Mouse (Mus musculus) left cerebral cortex, adult 2 months (tissue): ENCODE measurements at regions not wholly inside any gene's neighbourhood (a gene's known extent, or its start where the extent isn't known, plus 50 kb on each side); places are given as distances from the start of the nearest gene placed in this dataset.

ENCODE experiments used
- DNase-seq, 2 experiments: peaks; one replicate each; pipeline ENCODE4 v3.0.0; 2021 to 2022; ENCODE audit warnings: low spot score in 2 of 2, mixed read lengths in 1 of 2; ENCODE audit errors: extremely low spot score in 1 of 2
- H3K27ac ChIP-seq: fragments of 200-600 bp; 2 replicates; pipeline ENCODE4 v1.8.1; 2022
- H3K4me3 ChIP-seq: fragments of 200-600 bp; 2 replicates; pipeline ENCODE4 v1.8.1; 2022
- CTCF ChIP-seq: fragments of 200-600 bp; IDR thresholded peaks from 2 replicates; pipeline ENCODE4 v1.8.1; 2022; ENCODE audit warnings: antibody characterized with exemption, mild to moderate bottlenecking, moderate library complexity
- intact Hi-C: fragments of 180-260 bp; cut with DNase I; formaldehyde crosslinking; loops from one replicate; pipeline ENCODE4 v1.15.1; 2025

GRCm38 (mm10) chr7:83032025-83032424 lies 164.9 kb downstream of the Mex3b start:
- DNase-seq: no peak
- no peak overlapping the region for H3K4me3 ChIP-seq
- no peak overlapping the region for H3K27ac ChIP-seq
- intact Hi-C loops: no loop called here
- no peak for TF ChIP-seq CTCF

GRCm38 (mm10) chr7:83032924-83033323 lies 165.8 kb downstream of the Mex3b start:
- H3K27ac ChIP-seq: no peak overlapping the region
- no peak overlapping the region for H3K4me3 ChIP-seq
- no peak for DNase-seq
- TF ChIP-seq CTCF: no peak
- intact Hi-C loops: no loop called here

- TF ChIP-seq CTCF: no peak
- no peak overlapping the region for H3K27ac ChIP-seq
- DNase-seq: no peak
- intact Hi-C loops: no loop called here
- no peak overlapping the region for H3K4me3 ChIP-seq
Observed at GRCm38 (mm10) chr7:83035190-83035589, 168.1 kb downstream of the Mex3b start.

GRCm38 (mm10) chr7:83036397-83036796 lies 169.3 kb downstream of the Mex3b start:
- intact Hi-C loops: no loop called here

GRCm38 (mm10) chr7:83037100-83037499 lies 170.0 kb downstream of the Mex3b start:
- TF ChIP-seq CTCF: no peak
- intact Hi-C loops: no loop called here
- Histone ChIP-seq H3K4me3 (no peak overlapping the region), H3K27ac (no peak overlapping the region)
- no peak for DNase-seq

More at GRCm38 (mm10) chr7:83036397-83036796, 169.3 kb downstream of the Mex3b start:
- TF ChIP-seq CTCF: no peak
- no peak for DNase-seq
- H3K27ac ChIP-seq: no peak overlapping the region
- H3K4me3 ChIP-seq: no peak overlapping the region

- no peak overlapping the region for H3K4me3 ChIP-seq
- TF ChIP-seq CTCF: no peak
- intact Hi-C loops: no loop called here
- no peak overlapping the region for H3K27ac ChIP-seq
- DNase-seq: no peak
Observed at GRCm38 (mm10) chr7:83037714-83038113, 170.6 kb downstream of the Mex3b start.

- no peak for DNase-seq
- TF ChIP-seq CTCF: no peak
- H3K4me3 ChIP-seq: no peak overlapping the region
- no peak overlapping the region for H3K27ac ChIP-seq
- intact Hi-C loops: no loop called here
Observed at GRCm38 (mm10) chr7:83043746-83044145, 176.6 kb downstream of the Mex3b start.

GRCm38 (mm10) chr7:83045266-83045665 lies 178.1 kb downstream of the Mex3b start:
- no peak overlapping the region for H3K27ac ChIP-seq
- no peak for DNase-seq
- intact Hi-C loops: no loop called here
- H3K4me3 ChIP-seq: no peak overlapping the region
- TF ChIP-seq CTCF: no peak

- DNase-seq: no peak
- intact Hi-C loops: no loop called here
- no peak overlapping the region for H3K27ac ChIP-seq
Observed at GRCm38 (mm10) chr7:83050011-83050410, 182.9 kb downstream of the Mex3b start.

GRCm38 (mm10) chr7:83050833-83051497 lies 183.8 kb downstream of the Mex3b start:
- intact Hi-C loops: no loop called here
- no peak for TF ChIP-seq CTCF
- DNase-seq: no peak
- Histone ChIP-seq H3K27ac (no peak overlapping the region), H3K4me3 (no peak overlapping the region)

More at GRCm38 (mm10) chr7:83050011-83050410, 182.9 kb downstream of the Mex3b start:
- no peak overlapping the region for H3K4me3 ChIP-seq
- TF ChIP-seq CTCF: no peak

- Histone ChIP-seq H3K4me3 (no peak overlapping the region), H3K27ac (peak overlapping the region; percentile 69)
- no peak for TF ChIP-seq CTCF
- DNase-seq: peak in 1 of 2 experiments; percentile 26
- intact Hi-C loops: loop anchor here (1.0 kb wide), 1 partner anchor 133 kb away; no protein-coding TSS in a partner anchor
Observed at GRCm38 (mm10) chr7:83056101-83056935, 189.2 kb downstream of the Mex3b start.

- Histone ChIP-seq H3K4me3 (no peak overlapping the region), H3K27ac (no peak overlapping the region)
- DNase-seq: no peak
- intact Hi-C loops: loop anchor here (5.0 kb wide), 2 partner anchors 43 to 102 kb away; no protein-coding TSS in a partner anchor
- no peak for TF ChIP-seq CTCF
Observed at GRCm38 (mm10) chr7:83060318-83060717, 193.2 kb downstream of the Mex3b start.
